Mouse (Mus musculus) liver, embryonic 13.5 days (tissue): ENCODE measurements around the gene Ptprg. TPM values are rescaled to one million over a fixed set of nuclear protein-coding genes. Genes with fewer than 3 reads are reported as not detected.

Source experiments
- ATAC-seq: fragments of 200-750 bp; cut with Nextera tagmentation; 2 replicates; pipeline ENCODE4 v1.8.0; 2017; ENCODE audit warnings: low read depth, mild to moderate bottlenecking, moderate number of reproducible peaks, moderate library complexity
- DNase-seq: peaks from one replicate; pipeline ENCODE4 v3.0.0; 2022
- H3K27ac ChIP-seq: fragments of 300-500 bp; sonication (generic); 2 replicates; pipeline ENCODE4 v1.5.1; 2015; ENCODE audit warnings: moderate library complexity, mild to moderate bottlenecking, inconsistent platforms
- H3K27me3 ChIP-seq: fragments of 300-500 bp; sonication (generic); 2 replicates; pipeline ENCODE4 v1.6.1; 2015; ENCODE audit warnings: mild to moderate bottlenecking, inconsistent platforms
- H3K36me3 ChIP-seq: fragments of 300-500 bp; sonication (generic); 2 replicates; pipeline ENCODE4 v1.6.1; 2015; ENCODE audit warnings: mild to moderate bottlenecking, inconsistent platforms
- H3K4me1 ChIP-seq: fragments of 300-500 bp; sonication (generic); replicated peaks from 2 replicates; pipeline ENCODE4 v1.6.1; 2015; ENCODE audit warnings: inconsistent platforms
- H3K4me2 ChIP-seq: fragments of 300-500 bp; sonication (generic); 2 replicates; pipeline ENCODE4 v1.6.1; 2015; ENCODE audit warnings: inconsistent platforms, mild to moderate bottlenecking, moderate library complexity
- H3K4me3 ChIP-seq: fragments of 300-500 bp; sonication (generic); replicated peaks from 2 replicates; pipeline ENCODE4 v1.5.1; 2015; ENCODE audit warnings: mild to moderate bottlenecking, inconsistent platforms
- H3K9ac ChIP-seq: fragments of 300-500 bp; sonication (generic); 2 replicates; pipeline ENCODE4 v1.6.1; 2015; ENCODE audit warnings: mild to moderate bottlenecking, inconsistent platforms
- H3K9me3 ChIP-seq: fragments of 300-500 bp; sonication (generic); replicated peaks from 2 replicates; pipeline ENCODE4 v1.6.1; 2016; ENCODE audit warnings: inconsistent platforms
- WGBS: fragments of 180-500 bp; shearing (Covaris S2); methylation state at CpG from one replicate; pipeline ENCODE4 v1.1.7; 2015; ENCODE audit not compliant: insufficient replicate concordance; 5-methylcytosine and 5-hydroxymethylcytosine counted together
- polyA plus RNA-seq: library from polyadenylated mRNA; unstranded; fragments of >200 nt; fragmentation: Nextera tagmentation; extraction: Ambion mirVana; gene quantifications from 2 replicates; pipeline ENCODE4 v1.2.1, GENCODE M21; 2015

Gene Ptprg
- polyA plus RNA-seq, 1 experiment from 2014 or later = 1.5 TPM

DNA sequence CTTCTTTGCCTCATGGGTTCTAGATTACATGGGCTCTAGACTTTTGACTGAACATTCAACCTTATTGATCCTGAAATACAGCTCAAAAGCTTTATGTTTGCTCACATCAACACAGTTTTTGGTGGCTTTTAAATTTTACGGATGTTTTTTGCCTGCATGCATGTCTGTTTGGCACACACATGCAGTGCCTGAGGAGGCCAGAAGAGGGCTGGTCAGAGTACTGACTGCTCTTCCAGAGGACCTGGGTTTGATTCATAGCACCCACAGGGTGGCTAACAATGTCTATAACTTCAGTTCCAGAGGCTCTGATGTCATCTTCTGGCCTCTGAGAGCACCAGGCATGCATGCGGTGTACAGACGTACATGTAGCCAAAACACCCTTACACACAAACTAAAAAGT, 12.0 kb downstream of the Ptprg start:
- ATAC-seq = no peak

DNA sequence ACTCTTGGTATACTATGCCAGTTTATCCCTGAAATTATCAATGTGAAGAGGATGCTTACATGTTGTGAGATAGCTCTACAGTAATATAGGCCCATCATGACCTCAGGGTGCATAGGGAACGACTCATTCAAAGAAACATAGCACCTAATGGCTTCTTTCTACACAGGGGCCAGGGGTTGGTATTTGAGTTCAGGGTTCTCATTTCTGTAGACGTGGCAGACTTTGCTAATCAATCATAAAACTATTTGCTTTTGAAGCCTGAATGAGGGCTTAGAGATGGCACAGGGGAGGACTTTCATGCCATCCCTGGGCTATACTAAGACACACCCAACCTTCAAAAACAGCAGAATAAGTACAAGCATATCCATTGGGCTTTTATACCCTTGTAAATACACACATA, 16.4 kb downstream of the Ptprg start:
- no peak overlapping the region for H3K4me2 ChIP-seq
- no peak for DNase-seq
- peaks cover 8% of the 10 kb centered on the region; the same call in 1 of the 2 replicates for H3K4me1 ChIP-seq
- no peaks in the 10 kb centered on the region for H3K27me3 ChIP-seq
- no peaks in the 10 kb centered on the region for H3K9me3 ChIP-seq
- 41% methylated on average over 2 of the region's 2 CpGs for WGBS
- H3K4me3 ChIP-seq = no peak overlapping the region
- ATAC-seq = no peak
- no peaks in the 10 kb centered on the region for H3K36me3 ChIP-seq
- no peak overlapping the region for H3K27ac ChIP-seq
- no peak overlapping the region for H3K9ac ChIP-seq

More for the DNA sequence above, 12.0 kb downstream of the Ptprg start:
- H3K9me3 ChIP-seq = no peaks in the 10 kb centered on the region
- H3K36me3 ChIP-seq = no peaks in the 10 kb centered on the region
- no peak overlapping the region for H3K4me3 ChIP-seq
- no peak overlapping the region for H3K4me2 ChIP-seq
- H3K4me1 ChIP-seq = 0 out of 2 replicates have a peak, but pooled peaks cover 3% of the 10 kb centered on the region
- no peak overlapping the region for H3K27ac ChIP-seq
- H3K27me3 ChIP-seq = no peaks in the 10 kb centered on the region
- no peak overlapping the region for H3K9ac ChIP-seq
- no peak for DNase-seq
- 76% methylated on average over 3 of the region's 3 CpGs for WGBS

DNA sequence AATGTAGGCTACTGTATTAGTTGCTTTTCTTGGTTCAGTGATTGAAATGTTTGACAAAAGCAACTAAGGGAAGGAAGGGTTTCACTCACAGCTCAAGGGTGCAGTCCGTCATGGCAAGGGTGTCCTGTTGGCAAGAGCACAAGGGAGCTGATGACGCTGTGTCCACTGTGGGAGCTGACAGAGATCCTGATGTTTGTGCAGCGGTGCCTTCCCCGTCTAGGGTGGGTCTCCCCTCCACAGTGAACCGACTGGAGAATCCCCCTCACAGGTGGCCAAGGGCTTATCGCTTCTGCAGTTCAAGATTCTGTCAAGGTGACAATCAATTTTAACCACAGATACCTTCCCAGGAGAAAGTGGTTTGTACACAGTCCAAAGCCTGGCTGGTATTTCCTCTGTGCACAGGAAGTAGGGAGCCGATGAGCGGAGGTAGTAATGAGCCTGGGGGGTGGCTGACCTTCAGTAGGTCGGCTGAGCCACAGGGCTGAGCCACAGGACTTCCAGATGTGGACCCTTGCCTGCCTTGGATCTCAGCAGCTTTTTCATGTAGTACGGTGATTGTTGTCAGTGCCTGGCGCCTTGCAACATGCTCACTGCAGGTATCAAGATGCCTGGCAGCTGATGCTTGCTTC, 18.5 kb downstream of the Ptprg start:
- H3K9ac ChIP-seq = no peak overlapping the region
- no peak overlapping the region for H3K4me3 ChIP-seq
- no peak overlapping the region for H3K4me2 ChIP-seq
- no peaks in the 10 kb centered on the region for H3K36me3 ChIP-seq
- peaks cover 8% of the 10 kb centered on the region; the same call in 1 of the 2 replicates for H3K4me1 ChIP-seq
- no peak for DNase-seq
- WGBS = 20% methylated on average over 11 of the region's 11 CpGs
- ATAC-seq = no peak
- H3K27me3 ChIP-seq = no peaks in the 10 kb centered on the region
- no peak overlapping the region for H3K27ac ChIP-seq
- H3K9me3 ChIP-seq = no peaks in the 10 kb centered on the region

DNA sequence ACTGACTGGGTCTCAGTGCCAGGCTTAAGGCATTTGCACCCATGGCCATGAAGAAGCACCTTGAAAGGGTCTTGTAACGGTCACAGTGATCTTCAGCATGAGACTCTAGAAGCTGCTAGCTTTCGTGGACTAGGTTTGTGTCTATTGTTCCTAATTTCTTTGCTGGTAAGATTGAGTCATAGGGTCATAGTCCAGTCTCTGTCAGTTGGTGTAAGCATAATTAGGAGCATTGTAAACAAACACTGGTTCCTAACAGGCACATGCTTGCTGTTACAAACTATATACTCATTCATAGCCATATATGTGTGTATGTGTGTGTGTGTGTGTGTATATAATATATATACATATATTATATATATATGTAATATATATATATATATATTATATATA, 19.1 kb downstream of the Ptprg start:
- DNase-seq (no peak), ATAC-seq (no peak)
- Histone ChIP-seq H3K4me1 (peaks cover 8% of the 10 kb centered on the region; the same call in 1 of the 2 replicates), H3K27me3 (no peaks in the 10 kb centered on the region), H3K9ac (no peak overlapping the region), H3K36me3 (no peaks in the 10 kb centered on the region), H3K4me2 (no peak overlapping the region), H3K9me3 (no peaks in the 10 kb centered on the region), H3K27ac (no peak overlapping the region), H3K4me3 (no peak overlapping the region)
- WGBS = 56% methylated on average over 2 of the region's 2 CpGs

DNA sequence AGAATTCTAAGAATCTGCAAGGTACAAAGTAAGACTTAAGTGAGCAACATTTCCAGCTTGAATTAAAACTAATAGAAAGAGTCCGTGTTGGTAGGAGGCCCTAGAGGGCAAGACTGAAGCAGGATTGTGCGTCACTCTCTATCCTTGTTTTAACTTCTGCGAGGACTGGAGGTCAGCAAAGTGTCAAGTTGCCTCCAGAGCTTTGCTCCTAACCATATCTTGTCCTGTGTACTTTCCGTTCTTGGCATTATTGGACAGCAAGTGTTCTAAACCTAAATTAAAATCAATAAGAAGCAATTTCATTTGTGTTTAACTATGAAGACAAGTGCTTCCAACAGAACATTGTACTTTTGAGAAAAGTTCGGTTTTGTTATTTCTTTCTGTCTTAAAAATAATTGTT, 20.4 kb downstream of the Ptprg start:
- no peak for DNase-seq
- no peak overlapping the region for H3K4me2 ChIP-seq
- H3K9ac ChIP-seq = no peak overlapping the region
- 62% methylated on average over 5 of the region's 5 CpGs for WGBS
- H3K27ac ChIP-seq = no peak overlapping the region
- peaks cover 12% of the 10 kb centered on the region; the same call in 1 of the 2 replicates for H3K4me1 ChIP-seq
- no peak overlapping the region for H3K4me3 ChIP-seq
- no peaks in the 10 kb centered on the region for H3K36me3 ChIP-seq
- H3K9me3 ChIP-seq = no peaks in the 10 kb centered on the region
- H3K27me3 ChIP-seq = no peaks in the 10 kb centered on the region
- ATAC-seq = no peak

- Histone ChIP-seq H3K36me3 (no peaks in the 10 kb centered on the region), H3K9me3 (no peaks in the 10 kb centered on the region; the same call in 1 of the 2 replicates), H3K4me3 (no peak overlapping the region), H3K4me1 (0 out of 2 replicates have a peak, but pooled peaks cover 4% of the 10 kb centered on the region), H3K27me3 (no peaks in the 10 kb centered on the region), H3K27ac (no peak overlapping the region), H3K4me2 (no peak overlapping the region), H3K9ac (no peak overlapping the region)
- DNase-seq (no peak), ATAC-seq (no peak)
- 45% methylated on average over 9 of the region's 9 CpGs for WGBS
These were observed 24.1 kb downstream of the Ptprg start for GRCm38 (mm10) chr14:11577276-11577909.

- no peak for ATAC-seq
- DNase-seq = no peak
- Histone ChIP-seq H3K9me3 (no peaks in the 10 kb centered on the region; the same call in 1 of the 2 replicates), H3K36me3 (no peaks in the 10 kb centered on the region), H3K27me3 (no peaks in the 10 kb centered on the region), H3K4me1 (0 out of 2 replicates have a peak, but pooled peaks cover 4% of the 10 kb centered on the region), H3K27ac (no peak overlapping the region), H3K4me2 (no peak overlapping the region), H3K9ac (no peak overlapping the region), H3K4me3 (no peak overlapping the region)
- WGBS = 71% methylated on average over 8 of the region's 8 CpGs
These were observed 24.6 kb downstream of the Ptprg start for GRCm38 (mm10) chr14:11577910-11578309.

GRCm38 (mm10) chr14:11578492-11578967, 25.2 kb downstream of the Ptprg start:
- 54% methylated on average over 6 of the region's 6 CpGs for WGBS
- no peak for DNase-seq

GRCm38 (mm10) chr14:11579950-11580349, 26.6 kb downstream of the Ptprg start:
- H3K4me1 ChIP-seq = 0 out of 2 replicates have a peak, but pooled peaks cover 4% of the 10 kb centered on the region
- H3K4me3 ChIP-seq = no peak overlapping the region
- WGBS = 47% methylated on average over 1 of the region's 1 CpGs
- ATAC-seq (no peak), DNase-seq (no peak)
- H3K4me2 ChIP-seq = no peak overlapping the region
- no peaks in the 10 kb centered on the region for H3K36me3 ChIP-seq
- H3K27me3 ChIP-seq = no peaks in the 10 kb centered on the region
- no peak overlapping the region for H3K9ac ChIP-seq
- H3K9me3 ChIP-seq = no peaks in the 10 kb centered on the region; the same call in 1 of the 2 replicates
- H3K27ac ChIP-seq = no peak overlapping the region

More at GRCm38 (mm10) chr14:11578492-11578967, 25.2 kb downstream of the Ptprg start:
- Histone ChIP-seq H3K9me3 (no peaks in the 10 kb centered on the region; the same call in 1 of the 2 replicates), H3K36me3 (no peaks in the 10 kb centered on the region), H3K27ac (no peak overlapping the region), H3K4me3 (no peak overlapping the region), H3K9ac (no peak overlapping the region), H3K4me1 (0 out of 2 replicates have a peak, but pooled peaks cover 4% of the 10 kb centered on the region), H3K4me2 (no peak overlapping the region), H3K27me3 (no peaks in the 10 kb centered on the region)
- no peak for ATAC-seq

DNA sequence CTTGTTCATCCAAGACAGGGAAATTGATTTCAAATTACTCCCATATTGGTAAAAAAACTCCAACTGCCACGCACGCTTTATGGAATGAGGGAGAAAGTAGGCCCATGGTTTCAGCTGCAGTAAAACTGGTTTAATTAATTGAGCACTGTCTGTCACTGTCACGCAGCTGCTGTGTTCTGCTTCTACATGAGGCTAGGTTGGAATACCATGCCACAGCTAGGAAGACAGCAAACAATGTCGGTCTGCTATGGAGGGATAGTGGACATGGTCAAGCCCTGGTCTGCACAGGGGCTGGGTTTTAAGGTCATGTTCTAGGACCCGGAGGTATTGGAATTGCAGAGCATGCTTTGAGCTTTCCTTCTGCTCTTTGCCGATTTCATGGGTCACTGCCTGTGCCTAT, 30.9 kb downstream of the Ptprg start:
- no peak for ATAC-seq
- Histone ChIP-seq H3K27ac (no peak overlapping the region), H3K9ac (no peak overlapping the region), H3K4me1 (no peaks in the 10 kb centered on the region), H3K36me3 (no peaks in the 10 kb centered on the region), H3K4me2 (no peak overlapping the region), H3K4me3 (no peak overlapping the region), H3K9me3 (no peaks in the 10 kb centered on the region; the same call in 1 of the 2 replicates), H3K27me3 (no peaks in the 10 kb centered on the region)
- DNase-seq = no peak
- 72% methylated on average over 6 of the region's 6 CpGs for WGBS

GRCm38 (mm10) chr14:11584929-11585633, 31.7 kb downstream of the Ptprg start:
- no peaks in the 10 kb centered on the region for H3K4me1 ChIP-seq
- no peaks in the 10 kb centered on the region; the same call in 1 of the 2 replicates for H3K9me3 ChIP-seq
- no peak overlapping the region for H3K4me3 ChIP-seq
- H3K27ac ChIP-seq = no peak overlapping the region
- no peak overlapping the region for H3K9ac ChIP-seq
- no peaks in the 10 kb centered on the region for H3K36me3 ChIP-seq
- 45% methylated on average over 5 of the region's 5 CpGs for WGBS
- no peak overlapping the region for H3K4me2 ChIP-seq
- no peaks in the 10 kb centered on the region for H3K27me3 ChIP-seq
- no peak for DNase-seq
- no peak for ATAC-seq
